Mouse (Mus musculus): Measurements from ENCODE around the gene Rbm43.
A peak's percentile ranks its signal among the peaks of the same experiment; 100 is the strongest.

Gene Rbm43

GRCm38 (mm10) chr2:51912740-51913139 lies 22.2 kb downstream of the Rbm43 start:
- no peak for DNase-seq

GRCm38 (mm10) chr2:51911864-51912263 lies 23.1 kb downstream of the Rbm43 start:
- DNase-seq: no peak

- DNase-seq: no peak
These were observed 27.3 kb downstream of the Rbm43 start for GRCm38 (mm10) chr2:51907538-51908110.

GRCm38 (mm10) chr2:51905637-51906036 lies 29.3 kb downstream of the Rbm43 start:
- no peak for DNase-seq

GRCm38 (mm10) chr2:51892411-51892901 lies 42.5 kb downstream of the Rbm43 start:
- DNase-seq: no peak

- DNase-seq: no peak
These were observed 44.0 kb downstream of the Rbm43 start for GRCm38 (mm10) chr2:51890961-51891360.

- peak; percentile 5 for DNase-seq
These were observed 44.8 kb downstream of the Rbm43 start for GRCm38 (mm10) chr2:51890139-51890538.

- DNase-seq: no peak
These were observed 54.8 kb downstream of the Rbm43 start for GRCm38 (mm10) chr2:51880143-51880542.
